Mouse (Mus musculus): ENCODE results near the gene 6030452D12Rik.

DNA sequence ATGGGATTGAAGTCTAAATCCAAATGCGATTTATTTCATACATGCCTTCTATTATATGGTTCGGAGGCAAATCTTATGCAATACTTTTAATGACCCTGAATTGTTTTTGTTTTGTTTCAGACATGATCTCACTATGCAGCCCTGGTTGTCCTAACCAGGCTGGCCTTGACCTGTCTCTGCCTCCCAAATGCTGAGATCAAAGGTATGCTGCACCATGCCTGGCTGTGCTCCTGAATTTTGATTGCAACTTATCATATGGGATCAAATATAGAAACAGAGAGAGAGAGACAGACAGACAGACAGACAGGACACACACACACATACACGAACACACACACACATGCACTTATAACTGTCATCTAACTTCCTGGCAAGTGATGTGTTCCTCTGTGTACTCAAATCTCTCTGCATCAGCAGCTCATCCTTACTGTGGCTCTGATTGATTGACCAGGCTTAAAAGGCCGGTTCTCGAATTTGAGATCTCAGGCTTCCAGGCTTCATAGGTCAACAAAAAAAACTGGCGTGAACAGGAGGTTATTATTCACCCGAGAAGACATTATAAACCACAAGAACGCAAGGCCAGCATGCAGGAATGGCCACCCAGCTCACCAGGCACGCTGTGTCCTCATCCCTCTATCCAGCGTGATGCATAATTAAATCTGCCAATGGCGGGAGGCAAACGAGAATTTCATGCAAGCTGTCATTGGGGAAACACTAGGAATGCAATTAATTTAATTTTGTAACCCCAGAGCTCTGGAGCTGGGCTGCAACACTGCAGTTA, 47.4 kb upstream of the 6030452D12Rik start:
- no peak for TF ChIP-seq EP300 (IDR thresholded peaks at IDR 0.05; ENCODE audit: insufficient read depth, low read depth, low read length)
- TF ChIP-seq CTCF (IDR thresholded peaks at IDR 0.05) = no peak
- TF ChIP-seq POLR2A (IDR thresholded peaks at IDR 0.05; ENCODE audit: insufficient read depth, low read depth, low read length) = no peak
